Mouse (Mus musculus): ENCODE measurements around the gene Gm10188. TPM values are rescaled to one million over a fixed set of nuclear protein-coding genes. Genes with fewer than 3 reads are reported as not detected.

The Gm10188 gene
- polyA plus RNA-seq (2015; fragmentation: Nextera tagmentation; extraction: Ambion mirVana), result not detected in 2 replicates

DNA sequence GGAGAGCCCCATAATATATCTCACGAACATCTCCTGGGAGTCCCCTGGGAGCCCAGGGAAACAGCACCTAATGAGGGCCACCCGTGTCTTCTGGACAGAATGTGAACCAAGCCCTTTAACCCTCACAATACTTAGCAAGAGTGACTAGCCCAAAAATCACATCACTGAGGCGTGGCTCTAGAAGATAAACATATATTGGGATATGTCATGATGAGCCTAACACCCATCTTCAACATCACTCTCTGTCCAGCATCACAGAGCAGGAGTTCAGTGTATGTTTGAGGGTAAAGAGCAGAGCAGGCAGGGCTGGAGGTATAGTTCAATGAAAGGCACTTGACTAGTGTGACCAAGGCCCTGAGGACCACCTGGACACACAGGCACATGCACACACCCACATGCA, at the start of gene Gm10188:
Gene Gm10188, minus strand, starts transcription at position 101 of the 400 bp plus-strand sequence.
- no peaks in the 10 kb centered on the region for H3K4me1 ChIP-seq (ENCODE audit: insufficient read depth, low read length)
- no peak within 1 kb of the TSS for H3K4me3 ChIP-seq (ENCODE audit: low read length)
- H3K9me3 ChIP-seq (ENCODE audit: low read length), result no peaks in the 10 kb centered on the region
- H3K36me3 ChIP-seq (ENCODE audit: insufficient read depth, low read length), result no peaks in the 10 kb centered on the region
- H3K4me2 ChIP-seq (replicated peaks; ENCODE audit: low read depth, low read length), result no peak within 1 kb of the TSS
- no peak for ATAC-seq (ENCODE audit: low FRiP score, low TSS enrichment)
- H3K9ac ChIP-seq (replicated peaks; ENCODE audit: low read length), result no peak within 1 kb of the TSS
- 86% methylated on average over 3 of the region's 3 CpGs for WGBS
- H3K27me3 ChIP-seq (ENCODE audit: insufficient read depth, low read length), result no peaks in the 10 kb centered on the region
- H3K27ac ChIP-seq (ENCODE audit: low read length), result no peak within 1 kb of the TSS

DNA sequence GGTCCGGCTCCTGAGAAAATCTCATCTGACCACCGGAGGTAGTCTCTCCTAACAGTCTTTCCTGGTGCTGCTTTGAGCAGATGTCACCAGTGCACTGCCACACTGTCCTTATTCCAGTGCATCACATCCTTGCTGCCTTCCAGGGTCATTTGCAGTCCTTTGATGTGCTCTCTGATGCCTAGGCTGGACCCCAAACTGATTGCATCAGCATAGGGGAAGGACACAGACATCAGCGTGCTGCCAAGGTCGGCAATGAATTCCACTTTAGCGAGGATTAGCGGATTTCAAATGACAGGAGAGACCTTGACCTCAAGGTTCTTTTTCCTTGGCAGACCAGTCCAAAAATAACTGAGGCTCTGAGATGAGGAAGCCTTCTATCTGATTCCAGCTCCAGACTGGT, 47.6 kb upstream of the Gm10188 start:
- ATAC-seq (ENCODE audit: low FRiP score, low TSS enrichment), result no peak
- no peak overlapping the region for H3K4me3 ChIP-seq (ENCODE audit: low read length)

DNA sequence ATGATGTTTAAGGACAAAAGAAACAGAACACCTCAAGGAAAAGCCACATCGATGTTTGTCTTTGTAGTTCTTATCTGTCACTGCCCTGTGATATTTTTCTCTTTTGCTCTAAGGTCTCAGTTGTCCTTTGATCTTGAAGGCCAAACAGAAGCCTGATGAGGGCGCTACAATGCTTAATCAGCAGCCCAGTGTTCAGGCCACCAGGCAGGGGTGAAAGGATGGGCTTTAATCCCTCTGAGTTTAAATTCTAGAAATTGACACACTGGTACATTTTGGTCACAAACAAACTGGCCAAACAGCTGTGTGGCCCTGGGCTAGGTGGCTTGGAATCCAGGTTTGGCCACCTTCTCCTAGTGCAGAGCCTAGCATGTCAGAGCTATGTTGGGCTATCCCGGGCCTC, 47.1 kb upstream of the Gm10188 start:
- Histone ChIP-seq H3K27me3 (ENCODE audit: insufficient read depth, low read length) (no peaks in the 10 kb centered on the region), H3K9ac (replicated peaks; ENCODE audit: low read length) (no peak overlapping the region), H3K9me3 (ENCODE audit: low read length) (no peaks in the 10 kb centered on the region), H3K27ac (ENCODE audit: low read length) (no peak overlapping the region), H3K4me2 (replicated peaks; ENCODE audit: low read depth, low read length) (no peak overlapping the region), H3K36me3 (ENCODE audit: insufficient read depth, low read length) (no peaks in the 10 kb centered on the region), H3K4me1 (ENCODE audit: insufficient read depth, low read length) (no peaks in the 10 kb centered on the region), H3K4me3 (ENCODE audit: low read length) (no peak overlapping the region)
- no peak for ATAC-seq (ENCODE audit: low FRiP score, low TSS enrichment)
- 67% methylated on average over 3 of the region's 3 CpGs for WGBS

More for the DNA sequence above, 47.6 kb upstream of the Gm10188 start:
- Histone ChIP-seq H3K4me1 (ENCODE audit: insufficient read depth, low read length) (no peaks in the 10 kb centered on the region), H3K27ac (ENCODE audit: low read length) (no peak overlapping the region), H3K9ac (replicated peaks; ENCODE audit: low read length) (no peak overlapping the region), H3K4me2 (replicated peaks; ENCODE audit: low read depth, low read length) (no peak overlapping the region), H3K36me3 (ENCODE audit: insufficient read depth, low read length) (no peaks in the 10 kb centered on the region), H3K27me3 (ENCODE audit: insufficient read depth, low read length) (no peaks in the 10 kb centered on the region), H3K9me3 (ENCODE audit: low read length) (no peaks in the 10 kb centered on the region)
- WGBS, result 48% methylated on average over 6 of the region's 6 CpGs

DNA sequence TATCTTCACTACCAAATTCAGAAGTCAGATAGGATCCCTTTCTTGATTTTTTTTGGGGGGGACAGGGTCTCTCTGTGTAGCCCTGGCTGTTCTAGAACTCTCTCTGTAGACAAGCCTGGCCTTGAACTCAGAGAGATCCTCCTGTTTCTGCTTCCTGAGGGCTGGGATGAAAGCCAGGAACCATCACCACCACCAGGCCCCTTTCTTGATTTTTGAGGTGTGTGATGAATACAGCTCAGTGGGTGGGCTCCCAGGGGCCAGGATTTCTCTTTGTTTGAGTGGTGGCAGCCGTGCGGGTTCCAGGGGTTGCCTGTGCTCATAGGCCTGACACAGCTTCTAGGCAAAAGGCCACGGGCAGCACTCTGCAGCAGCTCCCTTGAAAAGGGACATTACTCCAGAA, 41.7 kb upstream of the Gm10188 start:
- no peak for ATAC-seq (ENCODE audit: low FRiP score, low TSS enrichment)
- WGBS, result 93% methylated on average over 3 of the region's 3 CpGs
- Histone ChIP-seq H3K27me3 (ENCODE audit: insufficient read depth, low read length) (no peaks in the 10 kb centered on the region), H3K9me3 (ENCODE audit: low read length) (no peaks in the 10 kb centered on the region), H3K9ac (replicated peaks; ENCODE audit: low read length) (no peak overlapping the region), H3K27ac (ENCODE audit: low read length) (no peak overlapping the region), H3K4me1 (ENCODE audit: insufficient read depth, low read length) (peaks cover 18% of the 10 kb centered on the region), H3K4me2 (replicated peaks; ENCODE audit: low read depth, low read length) (no peak overlapping the region), H3K36me3 (ENCODE audit: insufficient read depth, low read length) (no peaks in the 10 kb centered on the region), H3K4me3 (ENCODE audit: low read length) (no peak overlapping the region)

DNA sequence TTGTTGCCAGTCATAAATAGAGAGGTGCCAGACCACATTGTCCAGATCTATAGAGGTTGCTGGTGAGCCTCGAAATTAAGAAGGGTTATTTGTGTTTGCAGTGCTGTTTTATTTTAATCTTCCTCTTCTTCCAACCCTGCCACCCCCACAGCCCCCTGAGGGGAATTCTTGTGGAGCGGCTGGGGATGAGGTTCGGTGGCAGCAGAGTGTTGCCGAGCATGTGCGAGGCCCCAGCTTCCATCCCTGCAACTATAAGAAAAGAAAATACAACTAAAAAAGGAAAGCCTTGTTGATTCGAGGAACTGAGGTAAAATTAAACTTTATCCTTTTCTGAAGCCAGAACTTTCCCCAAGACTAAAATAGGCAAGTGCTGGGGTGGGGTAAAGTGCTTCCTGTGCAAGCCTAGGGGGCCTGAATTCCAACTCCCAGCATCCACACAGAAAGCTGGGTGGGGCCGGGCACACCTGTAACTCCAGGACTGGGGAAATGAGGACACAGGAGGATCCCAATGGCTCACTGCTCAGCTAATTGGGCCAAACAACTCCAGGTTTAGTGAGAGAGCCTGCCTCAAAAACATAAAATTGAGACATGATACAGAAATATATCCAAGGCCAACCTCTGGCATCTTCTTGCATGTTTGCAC, 39.0 kb upstream of the Gm10188 start:
- H3K9ac ChIP-seq (replicated peaks; ENCODE audit: low read length), result no peak overlapping the region
- no peak overlapping the region; the same call in 1 of the 2 replicates for H3K27ac ChIP-seq (ENCODE audit: low read length)
- peaks cover 23% of the 10 kb centered on the region for H3K4me1 ChIP-seq (ENCODE audit: insufficient read depth, low read length)
- H3K36me3 ChIP-seq (ENCODE audit: insufficient read depth, low read length), result no peaks in the 10 kb centered on the region
- no peak overlapping the region for H3K4me3 ChIP-seq (ENCODE audit: low read length)
- ATAC-seq (ENCODE audit: low FRiP score, low TSS enrichment), result no peak
- H3K27me3 ChIP-seq (ENCODE audit: insufficient read depth, low read length), result no peaks in the 10 kb centered on the region
- WGBS, result 55% methylated on average over 7 of the region's 7 CpGs
- H3K4me2 ChIP-seq (replicated peaks; ENCODE audit: low read depth, low read length), result no peak overlapping the region
- no peaks in the 10 kb centered on the region for H3K9me3 ChIP-seq (ENCODE audit: low read length)

DNA sequence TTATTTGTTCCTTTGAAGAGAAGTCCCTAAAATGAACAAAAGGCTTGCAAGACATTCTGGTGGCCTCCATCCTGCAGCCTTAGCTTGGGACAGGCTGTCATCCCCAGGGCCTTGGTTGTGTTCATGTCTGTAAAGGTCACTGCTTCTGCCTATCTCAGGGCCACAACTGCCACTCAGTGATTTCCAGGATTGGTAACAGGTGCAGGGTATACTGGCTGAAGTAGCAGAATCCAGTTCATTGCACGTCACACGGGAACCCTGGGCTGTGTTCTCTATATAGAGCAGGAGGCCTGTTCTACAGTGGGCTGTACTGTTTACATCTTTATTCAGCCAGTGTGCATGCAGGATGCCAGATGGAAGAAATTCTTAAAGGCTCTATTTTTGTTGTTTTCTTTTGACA, 38.4 kb upstream of the Gm10188 start:
- WGBS, result 49% methylated on average over 2 of the region's 2 CpGs

DNA sequence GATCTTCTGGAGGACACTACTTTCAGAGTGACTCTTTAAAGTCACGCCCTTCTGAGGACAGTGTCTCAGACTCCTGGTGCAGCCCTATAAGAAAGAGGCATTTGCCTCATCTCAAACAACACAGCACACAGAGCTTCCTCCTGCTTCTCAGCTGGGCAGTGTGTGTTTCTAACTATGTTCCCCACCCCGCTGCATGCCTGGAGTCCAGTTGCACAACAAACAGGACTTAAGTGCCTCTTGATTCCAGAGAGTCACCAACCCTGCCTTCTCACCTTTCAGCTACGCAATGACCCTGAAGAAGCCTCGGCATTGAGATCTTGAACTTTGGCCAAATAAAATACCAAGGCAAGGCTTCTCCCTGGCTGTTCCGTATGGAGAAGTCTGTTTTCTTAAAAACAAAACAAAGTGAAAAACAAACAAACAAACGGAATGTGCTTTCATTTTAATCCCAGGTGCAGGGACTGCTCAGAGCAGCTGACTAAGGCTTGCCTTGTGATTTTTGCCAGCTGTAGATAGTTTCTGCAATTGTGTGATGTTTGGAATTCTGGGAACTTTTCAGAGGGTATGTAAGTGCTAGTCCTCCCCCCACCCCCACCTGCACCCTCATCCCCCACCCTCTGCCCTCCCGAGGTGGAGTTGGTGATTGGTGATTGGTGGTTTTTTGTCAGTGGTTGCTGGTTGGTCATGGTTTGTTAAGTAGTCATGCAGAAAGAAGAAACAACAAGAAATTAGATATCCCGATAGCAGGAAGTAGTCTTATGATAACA, 37.4 kb upstream of the Gm10188 start:
- H3K4me2 ChIP-seq (replicated peaks; ENCODE audit: low read depth, low read length), result peak overlapping the region; percentile 14
- H3K9ac ChIP-seq (replicated peaks; ENCODE audit: low read length), result no peak overlapping the region
- H3K9me3 ChIP-seq (ENCODE audit: low read length), result no peaks in the 10 kb centered on the region
- H3K4me1 ChIP-seq (ENCODE audit: insufficient read depth, low read length), result peaks cover 23% of the 10 kb centered on the region
- no peaks in the 10 kb centered on the region for H3K36me3 ChIP-seq (ENCODE audit: insufficient read depth, low read length)
- WGBS, result 17% methylated on average over 8 of the region's 8 CpGs
- ATAC-seq (ENCODE audit: low FRiP score, low TSS enrichment), result peak; percentile 71
- H3K27ac ChIP-seq (ENCODE audit: low read length), result peak overlapping the region; percentile 78
- no peaks in the 10 kb centered on the region for H3K27me3 ChIP-seq (ENCODE audit: insufficient read depth, low read length)
- H3K4me3 ChIP-seq (ENCODE audit: low read length), result no peak overlapping the region

More for the DNA sequence above, 38.4 kb upstream of the Gm10188 start:
- Histone ChIP-seq H3K4me1 (ENCODE audit: insufficient read depth, low read length) (peaks cover 23% of the 10 kb centered on the region), H3K9me3 (ENCODE audit: low read length) (no peaks in the 10 kb centered on the region), H3K27ac (ENCODE audit: low read length) (peak overlapping the region; percentile 78), H3K4me3 (ENCODE audit: low read length) (no peak overlapping the region), H3K36me3 (ENCODE audit: insufficient read depth, low read length) (no peaks in the 10 kb centered on the region), H3K27me3 (ENCODE audit: insufficient read depth, low read length) (no peaks in the 10 kb centered on the region), H3K4me2 (replicated peaks; ENCODE audit: low read depth, low read length) (no peak overlapping the region), H3K9ac (replicated peaks; ENCODE audit: low read length) (no peak overlapping the region)
- ATAC-seq (ENCODE audit: low FRiP score, low TSS enrichment), result no peak

DNA sequence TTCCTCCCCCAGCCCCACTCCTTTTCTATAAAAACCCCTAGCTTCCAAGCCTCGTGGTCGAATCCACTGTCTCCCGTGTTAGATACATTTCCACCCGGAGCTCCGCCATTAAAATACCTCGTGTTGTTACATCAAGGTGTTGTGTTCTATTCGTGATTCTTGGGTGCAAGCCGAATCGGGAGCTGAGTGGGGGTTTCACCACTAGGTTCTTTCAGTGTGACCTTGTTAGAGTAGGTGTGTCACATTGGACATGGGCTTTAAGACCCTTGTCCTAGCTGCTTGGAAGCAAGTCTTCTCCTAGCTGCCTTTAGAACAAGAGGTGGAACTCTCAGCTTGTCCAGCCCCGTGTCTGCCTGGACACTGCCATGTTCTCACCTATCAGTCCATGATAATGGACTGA, 36.4 kb upstream of the Gm10188 start:
- peak overlapping the region; percentile 78; the same call in 1 of the 2 replicates for H3K27ac ChIP-seq (ENCODE audit: low read length)

DNA sequence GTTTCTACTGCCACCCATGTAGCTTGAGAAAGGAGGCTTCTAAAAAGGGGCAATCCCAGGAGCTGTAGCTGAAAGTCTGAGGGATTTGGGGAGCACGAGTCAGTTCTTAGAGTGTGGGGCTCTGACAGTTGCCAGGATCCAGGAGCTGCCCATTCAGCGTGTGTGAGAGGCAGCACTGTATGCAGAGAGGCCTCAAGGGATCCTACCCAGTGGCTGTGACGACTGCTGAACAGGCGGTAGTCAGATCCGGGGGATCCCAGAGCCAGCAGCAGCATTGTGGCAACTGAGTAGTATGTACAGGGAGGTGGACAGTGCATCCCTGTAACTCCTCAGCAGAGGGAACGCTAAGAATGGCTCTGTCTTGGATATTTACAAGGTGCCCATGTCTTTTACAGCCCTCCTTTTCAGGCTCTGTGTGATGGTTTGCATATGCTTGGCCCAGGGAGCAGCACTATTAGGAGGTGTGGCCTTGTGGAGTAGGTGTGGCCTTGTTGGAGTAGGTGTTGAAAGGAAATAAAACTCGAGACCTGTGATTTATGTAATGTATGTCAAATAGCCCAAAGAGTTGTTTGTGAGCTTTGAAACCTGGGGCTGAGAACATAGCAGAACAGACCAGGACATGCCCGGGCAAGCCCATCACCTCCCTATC, 35.8 kb upstream of the Gm10188 start:
- H3K9ac ChIP-seq (replicated peaks; ENCODE audit: low read length), result no peak overlapping the region
- H3K4me3 ChIP-seq (ENCODE audit: low read length), result no peak overlapping the region
- no peaks in the 10 kb centered on the region for H3K27me3 ChIP-seq (ENCODE audit: insufficient read depth, low read length)
- H3K36me3 ChIP-seq (ENCODE audit: insufficient read depth, low read length), result no peaks in the 10 kb centered on the region
- no peaks in the 10 kb centered on the region for H3K9me3 ChIP-seq (ENCODE audit: low read length)
- ATAC-seq (ENCODE audit: low FRiP score, low TSS enrichment), result peak; percentile 43; the same call in 1 of the 2 replicates
- H3K4me2 ChIP-seq (replicated peaks; ENCODE audit: low read depth, low read length), result no peak overlapping the region
- peaks cover 23% of the 10 kb centered on the region for H3K4me1 ChIP-seq (ENCODE audit: insufficient read depth, low read length)
- H3K27ac ChIP-seq (ENCODE audit: low read length), result peak overlapping the region; percentile 51; the same call in 1 of the 2 replicates
- WGBS, result 37% methylated on average over 8 of the region's 8 CpGs

More for the DNA sequence above, 36.4 kb upstream of the Gm10188 start:
- Histone ChIP-seq H3K36me3 (ENCODE audit: insufficient read depth, low read length) (no peaks in the 10 kb centered on the region), H3K9ac (replicated peaks; ENCODE audit: low read length) (no peak overlapping the region), H3K4me2 (replicated peaks; ENCODE audit: low read depth, low read length) (no peak overlapping the region), H3K9me3 (ENCODE audit: low read length) (no peaks in the 10 kb centered on the region), H3K4me1 (ENCODE audit: insufficient read depth, low read length) (peaks cover 23% of the 10 kb centered on the region), H3K27me3 (ENCODE audit: insufficient read depth, low read length) (no peaks in the 10 kb centered on the region), H3K4me3 (ENCODE audit: low read length) (no peak overlapping the region)
- ATAC-seq (ENCODE audit: low FRiP score, low TSS enrichment), result no peak
- 66% methylated on average over 10 of the region's 10 CpGs for WGBS

Data from kidney, embryonic 16.5 days (tissue).